Mouse (Mus musculus) stomach, embryonic 14.5 days (tissue): Measurements from ENCODE around the gene Tmem50b. TPM values are rescaled to one million over a fixed set of nuclear protein-coding genes. Genes with fewer than 3 reads are reported as not detected.
A peak's percentile ranks its signal among the peaks of the same experiment; 100 is the strongest.

Source experiments
- ATAC-seq: fragments of 200-750 bp; cut with Nextera tagmentation; 2 replicates; pipeline ENCODE4 v1.8.0; 2017; ENCODE audit warnings: low read depth, moderate TSS enrichment; ENCODE audit not compliant: insufficient number of reproducible peaks, insufficient read depth, low FRiP score
- H3K27ac ChIP-seq: fragments of 300-500 bp; sonication (generic); 2 replicates; pipeline ENCODE4 v1.5.1; 2014; ENCODE audit warnings: mild to moderate bottlenecking, low read length, moderate library complexity, mixed read lengths
- H3K27me3 ChIP-seq: fragments of 300-500 bp; sonication (generic); 2 replicates; pipeline ENCODE4 v1.6.1; 2014; ENCODE audit warnings: low read length, control low read depth, mixed read lengths; ENCODE audit not compliant: control insufficient read depth, insufficient read depth
- H3K36me3 ChIP-seq: fragments of 300-500 bp; sonication (generic); 2 replicates; pipeline ENCODE4 v1.6.1; 2014; ENCODE audit warnings: mild to moderate bottlenecking, control low read depth, low read length, moderate library complexity, mixed read lengths; ENCODE audit not compliant: control insufficient read depth, insufficient read depth
- H3K4me1 ChIP-seq: fragments of 300-500 bp; sonication (generic); 2 replicates; pipeline ENCODE4 v1.6.1; 2014; ENCODE audit warnings: low read length, control low read depth, mixed read lengths; ENCODE audit not compliant: control insufficient read depth, insufficient read depth
- H3K4me2 ChIP-seq: fragments of 300-500 bp; sonication (generic); replicated peaks from 2 replicates; pipeline ENCODE4 v1.6.1; 2014; ENCODE audit warnings: low read depth, low read length, control low read depth
- H3K4me3 ChIP-seq: fragments of 300-500 bp; sonication (generic); 2 replicates; pipeline ENCODE4 v1.5.1; 2014; ENCODE audit warnings: low read depth, low read length, control low read depth
- H3K9ac ChIP-seq: fragments of 300-500 bp; sonication (generic); replicated peaks from 2 replicates; pipeline ENCODE4 v1.6.1; 2014; ENCODE audit warnings: low read depth, mild to moderate bottlenecking, control low read depth, low read length, moderate library complexity, mixed read lengths
- H3K9me3 ChIP-seq: fragments of 300-500 bp; sonication (generic); 2 replicates; pipeline ENCODE4 v1.6.1; 2016; ENCODE audit warnings: low read depth, low read length, control low read depth; ENCODE audit not compliant: control insufficient read depth
- WGBS: fragments of 180-500 bp; shearing (Covaris S2); extraction: QIAGEN DNeasy Blood & Tissue Kit; methylation state at CpG from one replicate; pipeline ENCODE4 v1.1.7; 2014; 5-methylcytosine and 5-hydroxymethylcytosine counted together
- polyA plus RNA-seq: library from polyadenylated mRNA; unstranded; fragments of >200 nt; fragmentation: Nextera tagmentation; extraction: Ambion mirVana; gene quantifications from 2 replicates; pipeline ENCODE4 v1.2.1, GENCODE M21; 2014

Tmem50b gene
- polyA plus RNA-seq, 1 experiment from 2014 or later = 29.7 TPM

- H3K9me3 ChIP-seq = no peaks in the 10 kb centered on the region
- no peak overlapping the region for H3K9ac ChIP-seq
- no peak overlapping the region for H3K27ac ChIP-seq
- H3K4me2 ChIP-seq = no peak overlapping the region
- peaks cover 44% of the 10 kb centered on the region for H3K36me3 ChIP-seq
- ATAC-seq = no peak
- WGBS = 88% methylated on average over 5 of the region's 5 CpGs
- no peak overlapping the region for H3K4me3 ChIP-seq
- H3K27me3 ChIP-seq = no peaks in the 10 kb centered on the region
- H3K4me1 ChIP-seq = no peaks in the 10 kb centered on the region
Measured at GRCm38 (mm10) chr16:91620185-91620584, 22.6 kb upstream of the Tmem50b start.

DNA sequence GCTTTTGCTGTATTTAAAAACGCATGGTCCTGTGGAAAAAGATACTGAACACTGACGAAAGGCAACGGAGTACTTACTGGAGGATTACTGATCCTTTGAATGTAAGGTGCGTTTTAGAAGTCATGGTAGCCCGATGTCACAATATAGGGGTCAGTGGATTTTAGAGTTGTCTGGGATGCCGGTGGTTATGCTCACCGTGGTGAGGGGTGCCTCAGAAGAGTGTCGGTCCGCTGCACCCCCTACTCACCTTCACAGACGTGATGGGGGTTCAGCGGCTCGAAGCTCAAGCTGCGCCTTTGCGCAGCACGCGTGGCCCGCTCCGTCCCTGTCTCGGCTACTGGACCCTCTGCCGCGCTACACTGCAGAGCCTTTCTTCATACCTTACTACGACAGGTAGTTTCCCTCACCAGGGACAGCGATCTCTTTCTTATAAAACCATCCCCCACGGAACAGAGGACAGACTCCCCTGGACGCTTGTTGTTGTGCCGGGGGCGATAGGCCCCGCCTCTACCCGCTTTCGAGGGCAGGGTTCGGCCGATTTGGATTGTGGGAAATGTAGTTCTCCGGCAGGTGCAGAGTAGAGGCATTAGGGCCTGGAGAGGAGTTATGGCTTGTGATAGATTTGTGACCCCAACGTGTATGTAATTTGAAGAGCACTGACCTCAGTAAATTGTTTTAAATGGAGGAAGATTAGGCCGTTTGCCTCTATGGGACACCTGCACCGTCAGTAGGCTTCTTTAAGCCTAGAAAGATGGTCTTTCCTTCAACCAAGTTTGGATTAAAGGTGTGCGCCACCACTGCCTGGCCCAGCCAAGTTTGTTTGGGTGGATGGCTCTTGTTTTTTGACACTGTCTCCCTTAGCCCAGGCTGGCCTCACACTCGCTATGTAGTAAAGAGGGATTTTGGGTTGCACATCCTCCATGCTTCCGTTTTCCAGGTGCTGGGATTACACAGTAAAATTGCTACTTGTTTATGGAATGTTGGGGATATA lies 21.2 kb upstream of the Tmem50b start, which contains the start of gene Dnajc28:
Gene Dnajc28, minus strand, starts transcription at position 516 of the 991 bp plus-strand sequence.
- H3K36me3 ChIP-seq = peaks cover 33% of the 10 kb centered on the region
- H3K27ac ChIP-seq = no peak within 1 kb of the TSS
- peak within 1 kb of the TSS; percentile 55 for H3K9ac ChIP-seq
- WGBS = 10% methylated on average over 39 of the region's 39 CpGs
- H3K27me3 ChIP-seq = no peaks in the 10 kb centered on the region
- peak; percentile 88 for ATAC-seq
- H3K9me3 ChIP-seq = no peaks in the 10 kb centered on the region
- peak within 1 kb of the TSS; percentile 67 for H3K4me3 ChIP-seq
- H3K4me2 ChIP-seq = peak within 1 kb of the TSS; percentile 89
- H3K4me1 ChIP-seq = no peaks in the 10 kb centered on the region

GRCm38 (mm10) chr16:91614552-91614951 lies 17.0 kb upstream of the Tmem50b start:
- Histone ChIP-seq H3K27me3 (no peaks in the 10 kb centered on the region), H3K9ac (no peak overlapping the region), H3K27ac (no peak overlapping the region), H3K36me3 (no peaks in the 10 kb centered on the region), H3K4me3 (no peak overlapping the region), H3K4me1 (no peaks in the 10 kb centered on the region), H3K9me3 (no peaks in the 10 kb centered on the region), H3K4me2 (no peak overlapping the region)
- 83% methylated on average over 6 of the region's 6 CpGs for WGBS
- no peak for ATAC-seq

DNA sequence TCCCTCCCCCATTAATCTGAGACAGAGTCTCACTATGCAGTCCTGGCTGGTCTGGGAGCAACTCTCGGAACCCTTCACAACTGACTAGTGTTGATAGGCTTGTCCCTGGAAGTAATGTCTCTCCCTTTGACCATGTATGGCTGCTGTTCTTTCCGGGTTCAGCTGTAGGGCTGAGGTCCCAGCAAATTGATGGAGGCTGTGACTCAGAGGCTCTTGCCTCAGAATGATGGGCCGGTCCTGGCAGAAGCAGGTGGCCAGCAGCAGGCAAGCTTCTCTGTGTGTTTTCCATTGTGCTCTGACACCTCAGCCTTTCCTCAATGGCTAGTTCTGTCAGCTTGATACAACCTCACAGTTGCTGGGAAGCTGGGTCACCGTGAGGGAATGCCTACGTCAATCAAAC lies 14.9 kb upstream of the Tmem50b start:
- Histone ChIP-seq H3K27ac (no peak overlapping the region), H3K9ac (no peak overlapping the region), H3K9me3 (no peaks in the 10 kb centered on the region), H3K4me3 (no peak overlapping the region), H3K36me3 (no peaks in the 10 kb centered on the region), H3K27me3 (no peaks in the 10 kb centered on the region), H3K4me2 (no peak overlapping the region), H3K4me1 (no peaks in the 10 kb centered on the region)
- ATAC-seq = no peak
- WGBS = 61% methylated on average over 5 of the region's 5 CpGs

DNA sequence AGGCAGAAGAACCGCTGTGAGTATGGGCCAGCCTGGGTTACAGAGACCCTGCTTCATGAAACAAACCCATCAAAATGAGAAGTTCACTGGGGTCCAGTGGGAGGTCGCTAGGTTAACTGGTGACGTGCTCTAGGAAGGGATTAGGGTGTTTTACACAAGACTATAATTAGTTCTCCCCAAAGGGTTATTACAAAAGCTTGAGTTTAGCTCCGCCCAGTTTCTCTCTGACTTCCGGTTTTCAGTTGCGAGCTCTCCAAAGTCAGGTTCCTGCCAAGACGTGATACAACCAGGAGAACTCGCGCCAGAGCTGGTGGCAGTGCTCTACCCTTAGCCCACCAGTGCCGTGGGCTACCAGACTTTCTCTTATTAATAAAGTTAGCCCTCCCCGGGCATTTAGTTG lies 13.6 kb upstream of the Tmem50b start:
- no peak overlapping the region for H3K27ac ChIP-seq
- H3K4me1 ChIP-seq = no peaks in the 10 kb centered on the region
- ATAC-seq = no peak
- no peak overlapping the region for H3K4me3 ChIP-seq
- no peak overlapping the region for H3K9ac ChIP-seq
- H3K4me2 ChIP-seq = no peak overlapping the region
- 72% methylated on average over 11 of the region's 11 CpGs for WGBS
- no peaks in the 10 kb centered on the region for H3K36me3 ChIP-seq
- no peaks in the 10 kb centered on the region for H3K9me3 ChIP-seq
- no peaks in the 10 kb centered on the region for H3K27me3 ChIP-seq

DNA sequence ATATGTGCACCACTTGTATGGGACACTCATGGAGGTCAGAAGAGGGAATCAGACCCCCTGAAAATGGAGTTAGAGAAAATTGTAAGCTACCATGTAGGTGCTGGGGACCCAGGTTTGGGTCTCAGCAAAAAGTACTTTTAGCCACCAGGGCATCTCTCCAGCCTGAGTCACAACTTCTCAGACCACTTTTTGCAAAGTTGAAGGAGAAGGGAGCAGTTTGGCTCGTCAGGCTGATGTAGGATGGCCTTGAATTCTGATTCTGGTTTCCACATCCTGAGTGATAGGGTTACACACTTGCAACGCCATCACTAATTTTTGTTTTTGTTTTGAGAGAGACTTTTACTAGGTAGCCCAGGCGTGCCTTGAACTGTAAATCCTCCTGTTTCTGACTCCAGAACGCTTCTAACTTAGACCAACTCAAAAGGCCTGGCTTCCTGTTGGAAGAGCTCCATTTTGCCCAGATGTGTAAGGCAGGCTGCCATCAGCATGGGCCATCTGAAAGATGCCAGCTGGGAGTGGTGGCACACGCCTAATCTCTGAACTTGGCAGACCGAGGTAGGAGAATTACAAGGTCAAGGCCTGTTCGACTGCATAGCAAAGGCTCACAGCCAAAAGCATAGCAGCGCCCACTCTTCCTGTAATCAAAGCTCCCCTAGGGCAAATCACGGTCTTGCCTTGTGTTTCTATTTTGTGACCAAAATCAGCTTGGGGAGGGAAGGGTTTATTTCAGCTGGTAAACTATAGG lies 12.1 kb upstream of the Tmem50b start:
- Histone ChIP-seq H3K27ac (no peak overlapping the region), H3K4me3 (no peak overlapping the region), H3K4me2 (no peak overlapping the region), H3K36me3 (no peaks in the 10 kb centered on the region), H3K9ac (no peak overlapping the region), H3K27me3 (no peaks in the 10 kb centered on the region), H3K9me3 (no peaks in the 10 kb centered on the region), H3K4me1 (no peaks in the 10 kb centered on the region)
- no peak for ATAC-seq
- 63% methylated on average over 9 of the region's 9 CpGs for WGBS

DNA sequence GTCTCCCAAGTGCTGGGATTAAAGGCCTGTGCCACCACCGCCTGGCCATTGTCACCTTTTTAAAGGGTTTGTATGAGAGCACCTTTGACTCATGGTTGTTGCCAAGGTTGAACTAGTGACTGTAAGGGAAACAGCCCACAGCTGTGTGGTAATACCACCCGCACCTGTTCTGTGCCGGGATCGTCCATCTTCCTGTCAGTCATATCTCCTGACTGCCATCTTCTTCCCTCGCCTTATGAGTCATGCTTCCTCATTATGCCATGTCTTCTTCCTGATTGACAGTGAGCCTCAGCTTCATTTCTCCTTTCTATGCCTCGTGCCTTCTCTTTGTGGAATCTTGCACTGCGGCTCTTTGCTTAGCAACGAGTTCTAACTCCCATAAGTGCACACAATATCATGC lies 9.4 kb upstream of the Tmem50b start:
- no peak overlapping the region for H3K4me2 ChIP-seq
- no peak for ATAC-seq
- 90% methylated on average over 8 of the region's 8 CpGs for WGBS

GRCm38 (mm10) chr16:91605156-91605555 lies 7.6 kb upstream of the Tmem50b start:
- H3K4me3 ChIP-seq = no peak overlapping the region
- H3K9me3 ChIP-seq = no peaks in the 10 kb centered on the region
- no peak overlapping the region for H3K9ac ChIP-seq
- H3K27ac ChIP-seq = no peak overlapping the region
- 84% methylated on average over 6 of the region's 6 CpGs for WGBS
- no peak overlapping the region for H3K4me2 ChIP-seq
- H3K36me3 ChIP-seq = no peaks in the 10 kb centered on the region
- no peaks in the 10 kb centered on the region for H3K27me3 ChIP-seq
- ATAC-seq = no peak
- no peaks in the 10 kb centered on the region for H3K4me1 ChIP-seq

More for the DNA sequence above, 9.4 kb upstream of the Tmem50b start:
- Histone ChIP-seq H3K9ac (no peak overlapping the region), H3K4me1 (no peaks in the 10 kb centered on the region), H3K36me3 (no peaks in the 10 kb centered on the region), H3K4me3 (no peak overlapping the region), H3K27ac (no peak overlapping the region), H3K9me3 (no peaks in the 10 kb centered on the region), H3K27me3 (no peaks in the 10 kb centered on the region)
